Mouse (Mus musculus) gastrocnemius, adult 18-20 months (tissue): ENCODE measurements at regions not wholly inside any gene's neighbourhood (a gene's known extent, or its start where the extent isn't known, plus 50 kb on each side); places are given as distances from the start of the nearest gene placed in this dataset.

Experiments
- DNase-seq: peaks from one replicate; pipeline ENCODE4 v3.0.0; 2021; ENCODE audit warnings: low spot score

DNA sequence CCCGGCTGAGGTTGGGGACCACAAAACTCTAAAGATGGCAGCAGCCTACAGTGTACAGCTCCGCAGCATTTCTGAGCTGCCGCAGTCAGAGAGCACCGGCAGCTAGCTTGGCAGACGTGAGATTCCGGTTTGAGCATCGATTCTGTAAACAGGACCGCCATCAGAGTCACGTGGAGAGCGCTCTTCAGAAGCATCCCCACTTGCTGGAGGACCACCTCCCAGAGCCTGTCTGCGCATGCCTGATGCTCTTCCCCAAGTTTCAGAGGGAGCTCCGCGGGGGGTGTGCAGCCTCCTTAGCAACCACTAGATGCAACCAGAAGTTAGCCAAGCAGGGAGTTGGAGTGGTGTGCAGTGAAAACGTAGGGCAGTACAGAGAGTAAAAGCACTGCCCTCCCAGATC lies 52.7 kb upstream of the Daam1 start:
- no peak for DNase-seq

DNA sequence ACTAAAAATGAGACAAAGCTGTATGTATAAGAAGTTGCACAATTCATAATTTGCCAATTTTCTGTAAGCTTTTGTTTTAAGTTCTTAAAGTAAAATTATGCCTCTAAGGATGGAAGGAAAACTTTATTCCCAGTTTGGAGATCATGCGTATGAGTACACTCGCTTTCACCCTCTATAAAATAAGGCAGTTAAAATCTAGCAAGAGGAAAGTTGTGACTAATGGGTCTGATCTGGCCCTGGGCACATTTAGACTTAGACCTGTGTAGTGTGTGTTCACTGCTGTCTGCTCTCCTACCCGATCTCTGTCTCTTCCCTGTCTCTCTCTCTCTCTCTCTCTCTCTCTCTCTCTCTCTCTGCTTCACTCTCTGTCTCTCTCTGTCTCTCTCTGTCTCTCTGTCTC lies 51.9 kb upstream of the Daam1 start:
- DNase-seq, result no peak

DNA sequence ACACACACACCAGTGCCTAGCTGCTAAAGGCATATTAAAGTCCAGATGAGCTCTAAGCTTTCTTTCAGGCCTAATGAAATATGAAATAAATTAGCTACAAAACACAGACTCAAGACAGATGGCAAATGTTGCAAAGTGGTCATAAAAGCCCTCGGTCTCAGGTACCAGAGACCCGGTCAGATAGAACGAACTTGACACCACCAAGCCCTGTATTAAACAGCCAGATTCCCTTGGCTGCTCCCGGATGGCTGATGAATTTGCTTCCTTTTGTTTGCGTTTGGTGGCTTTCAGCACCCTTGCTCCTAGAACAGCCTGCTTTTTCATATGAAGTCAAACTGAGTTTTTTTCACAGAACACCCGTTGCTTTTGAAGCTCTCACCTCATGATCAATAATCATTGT lies 51.5 kb upstream of the Daam1 start:
- no peak for DNase-seq
